In genomic region chr3:108880544-108881507, GRCm38 (mm10) we compare ENCODE assay signal across 8 mouse cellular contexts. TPM values are rescaled to one million over a fixed set of nuclear protein-coding genes. Genes with fewer than 3 reads are reported as not detected.
DNase-seq lines count a peak whose midpoint lies in the region; ATAC-seq and TF ChIP-seq lines count a peak whose summit lies in the region.

No protein-coding gene starts in this region.

- H3K27me3 ChIP-seq in forebrain, postnatal 0 days (ENCODE audit: insufficient read depth, low read length) = no peaks in the 10 kb centered on the region
- H3K27me3 ChIP-seq in forebrain, embryonic 11.5 days (ENCODE audit: control insufficient read depth, insufficient read depth, low read length) = no peaks in the 10 kb centered on the region
- H3K27me3 ChIP-seq in embryonic facial prominence, embryonic 12.5 days = no peaks in the 10 kb centered on the region
- no peaks in the 10 kb centered on the region for H3K27me3 ChIP-seq in megakaryocyte, embryonic 14.5 days (replicated peaks)
- no peaks in the 10 kb centered on the region for H3K27me3 ChIP-seq in midbrain, embryonic 10.5 days (ENCODE audit: low read depth, poor library complexity, severe bottlenecking)

- DNase-seq in forebrain, postnatal 0 days = no peak
- no peak for DNase-seq in forebrain, embryonic 11.5 days (ENCODE audit: low spot score)
- DNase-seq in CD4-positive, CD25-positive, alpha-beta regulatory T cell, adult 2 months (ENCODE audit: low read depth, low spot score) = peak; percentile 79
- DNase-seq in layer of hippocampus, postnatal 36 days = peak; percentile 22 to 33
- DNase-seq in thymus, postnatal 0 days (ENCODE audit: low spot score) = peak; percentile 83
- no peak for DNase-seq in midbrain, embryonic 10.5 days (ENCODE audit: low spot score)

- no peaks in the 10 kb centered on the region for H3K9me3 ChIP-seq in forebrain, postnatal 0 days (ENCODE audit: low read length)
- no peaks in the 10 kb centered on the region for H3K9me3 ChIP-seq in forebrain, embryonic 11.5 days (ENCODE audit: control insufficient read depth, low read length)
- H3K9me3 ChIP-seq in embryonic facial prominence, embryonic 12.5 days = no peaks in the 10 kb centered on the region
- no peaks in the 10 kb centered on the region for H3K9me3 ChIP-seq in megakaryocyte, embryonic 14.5 days
- no peaks in the 10 kb centered on the region for H3K9me3 ChIP-seq in midbrain, embryonic 10.5 days (replicated peaks)

- WGBS in forebrain, postnatal 0 days = 75% methylated on average over 28 of the region's 28 CpGs
- WGBS in forebrain, embryonic 11.5 days = 83% methylated on average over 28 of the region's 28 CpGs
- 59% methylated on average over 28 of the region's 28 CpGs for WGBS in embryonic facial prominence, embryonic 12.5 days
- WGBS in midbrain, embryonic 10.5 days = 82% methylated on average over 28 of the region's 28 CpGs

- H3K4me1 ChIP-seq in forebrain, postnatal 0 days (ENCODE audit: insufficient read depth) = 0 out of 2 replicates have a peak, but pooled peaks cover 2% of the 10 kb centered on the region
- no peaks in the 10 kb centered on the region for H3K4me1 ChIP-seq in forebrain, embryonic 11.5 days (replicated peaks; ENCODE audit: control insufficient read depth, insufficient read depth, low read length)
- peaks cover 12% of the 10 kb centered on the region; the same call in 1 of the 2 replicates for H3K4me1 ChIP-seq in embryonic facial prominence, embryonic 12.5 days
- peaks cover 72% of the 10 kb centered on the region for H3K4me1 ChIP-seq in megakaryocyte, embryonic 14.5 days
- H3K4me1 ChIP-seq in midbrain, embryonic 10.5 days = peaks cover 14% of the 10 kb centered on the region

- no peak overlapping the region for H3K4me3 ChIP-seq in forebrain, postnatal 0 days (ENCODE audit: low read depth, low read length)
- H3K4me3 ChIP-seq in forebrain, embryonic 11.5 days (ENCODE audit: low read depth, low read length) = no peak overlapping the region
- no peak overlapping the region for H3K4me3 ChIP-seq in embryonic facial prominence, embryonic 12.5 days
- H3K4me3 ChIP-seq in megakaryocyte, embryonic 14.5 days (replicated peaks) = peak overlapping the region; percentile 57
- H3K4me3 ChIP-seq in midbrain, embryonic 10.5 days = no peak overlapping the region

- H3K36me3 ChIP-seq in forebrain, postnatal 0 days (ENCODE audit: insufficient read depth) = no peaks in the 10 kb centered on the region
- no peaks in the 10 kb centered on the region for H3K36me3 ChIP-seq in forebrain, embryonic 11.5 days (ENCODE audit: control insufficient read depth, insufficient read depth, low read length)
- H3K36me3 ChIP-seq in embryonic facial prominence, embryonic 12.5 days = no peaks in the 10 kb centered on the region
- H3K36me3 ChIP-seq in megakaryocyte, embryonic 14.5 days (replicated peaks; ENCODE audit: low read length) = no peaks in the 10 kb centered on the region
- H3K36me3 ChIP-seq in midbrain, embryonic 10.5 days = no peaks in the 10 kb centered on the region

- peak; percentile 45; the same call in 1 of the 2 replicates for ATAC-seq in forebrain, postnatal 0 days
- no peak for ATAC-seq in forebrain, embryonic 11.5 days (replicated peaks; ENCODE audit: low FRiP score)
- ATAC-seq in embryonic facial prominence, embryonic 12.5 days (ENCODE audit: insufficient number of reproducible peaks, insufficient read depth, low FRiP score, low TSS enrichment) = no peak

- no peak overlapping the region for H3K27ac ChIP-seq in forebrain, postnatal 0 days (ENCODE audit: low read depth, low read length)
- H3K27ac ChIP-seq in forebrain, embryonic 11.5 days (ENCODE audit: low read depth, low read length) = no peak overlapping the region
- H3K27ac ChIP-seq in embryonic facial prominence, embryonic 12.5 days = 0 out of 2 replicates have a peak overlapping the region, but pooled peaks have one; percentile 20
- H3K27ac ChIP-seq in midbrain, embryonic 10.5 days (replicated peaks) = no peak overlapping the region

- H3K9ac ChIP-seq in forebrain, postnatal 0 days = no peak overlapping the region
- no peak overlapping the region for H3K9ac ChIP-seq in forebrain, embryonic 11.5 days (ENCODE audit: low read length)
- no peak overlapping the region for H3K9ac ChIP-seq in embryonic facial prominence, embryonic 12.5 days

- H3K4me2 ChIP-seq in forebrain, postnatal 0 days (ENCODE audit: low read depth) = no peak overlapping the region
- no peak overlapping the region for H3K4me2 ChIP-seq in forebrain, embryonic 11.5 days (ENCODE audit: low read depth, low read length, severe bottlenecking)
- peak overlapping the region; percentile 19; the same call in 1 of the 2 replicates for H3K4me2 ChIP-seq in embryonic facial prominence, embryonic 12.5 days (replicated peaks)

- TF ChIP-seq CTCF in forebrain, postnatal 0 days (IDR thresholded peaks at IDR 0.05; ENCODE audit: low read depth) = no peak

RNA-seq across cellular contexts. Expression of gene Fndc7, which starts 9.0 kb away (rescaled TPM):
- 0.24 TPM in 1 of 2 replicates, not detected in the other for total RNA-seq in forebrain, postnatal 0 days (2014; rRNA removed)
- polyA plus RNA-seq in forebrain, postnatal 0 days (2015; fragmentation: Nextera tagmentation; extraction: Ambion mirVana) = not detected in 2 replicates
- polyA plus RNA-seq in forebrain, embryonic 11.5 days (2014; fragmentation: Nextera tagmentation; extraction: Ambion mirVana) = not detected in 2 replicates
- 0.14 and 0.17 TPM in 2 replicates for polyA plus RNA-seq in embryonic facial prominence, embryonic 12.5 days (2016; fragmentation: Nextera tagmentation; extraction: Ambion mirVana)
- under 1 TPM in 1 of 2 experiments, not detected in 1; 0.13 TPM for total RNA-seq in layer of hippocampus, postnatal 36 days (2021)
- 0.04 TPM in 1 of 2 replicates, not detected in the other for polyA plus RNA-seq in megakaryocyte, embryonic 14.5 days (2012; ENCODE audit: insufficient read depth, low replicate concordance)
- polyA plus RNA-seq in thymus, postnatal 0 days (2015; fragmentation: Nextera tagmentation; extraction: Ambion mirVana) = 0.95 and 1.3 TPM in 2 replicates
- polyA plus RNA-seq in midbrain, embryonic 10.5 days (2016; fragmentation: Nextera tagmentation; extraction: Ambion mirVana) = 0.06 TPM in 1 of 2 replicates, not detected in the other

RNA-seq across cellular contexts. Expression of gene Prpf38b, which starts 30.7 kb away (rescaled TPM):
- 24.9 and 33.4 TPM in 2 replicates for total RNA-seq in forebrain, postnatal 0 days (2014; rRNA removed)
- 17.5 and 34.3 TPM in 2 replicates for polyA plus RNA-seq in forebrain, postnatal 0 days (2015; fragmentation: Nextera tagmentation; extraction: Ambion mirVana)
- 66.0 and 71.4 TPM in 2 replicates for polyA plus RNA-seq in forebrain, embryonic 11.5 days (2014; fragmentation: Nextera tagmentation; extraction: Ambion mirVana)
- polyA plus RNA-seq in embryonic facial prominence, embryonic 12.5 days (2016; fragmentation: Nextera tagmentation; extraction: Ambion mirVana) = 82.3 and 91.7 TPM in 2 replicates
- 10 to 100 TPM; 46.7 to 51.9 TPM for total RNA-seq in layer of hippocampus, postnatal 36 days (2021)
- polyA plus RNA-seq in megakaryocyte, embryonic 14.5 days (2012; ENCODE audit: insufficient read depth, low replicate concordance) = 34.3 and 74.4 TPM in 2 replicates
- 96.0 and 112 TPM in 2 replicates for polyA plus RNA-seq in thymus, postnatal 0 days (2015; fragmentation: Nextera tagmentation; extraction: Ambion mirVana)
- polyA plus RNA-seq in midbrain, embryonic 10.5 days (2016; fragmentation: Nextera tagmentation; extraction: Ambion mirVana) = 67.2 and 68.3 TPM in 2 replicates

RNA-seq across cellular contexts. Expression of gene Stxbp3, which starts 40.5 kb away (rescaled TPM):
- 9.5 and 9.7 TPM in 2 replicates for total RNA-seq in forebrain, postnatal 0 days (2014; rRNA removed)
- 8.2 and 11.2 TPM in 2 replicates for polyA plus RNA-seq in forebrain, postnatal 0 days (2015; fragmentation: Nextera tagmentation; extraction: Ambion mirVana)
- polyA plus RNA-seq in forebrain, embryonic 11.5 days (2014; fragmentation: Nextera tagmentation; extraction: Ambion mirVana) = 22.5 and 24.8 TPM in 2 replicates
- 29.3 and 31.2 TPM in 2 replicates for polyA plus RNA-seq in embryonic facial prominence, embryonic 12.5 days (2016; fragmentation: Nextera tagmentation; extraction: Ambion mirVana)
- total RNA-seq in layer of hippocampus, postnatal 36 days (2021) = 10 to 100 TPM; 22.9 to 25.9 TPM
- 4.2 and 9.1 TPM in 2 replicates for polyA plus RNA-seq in megakaryocyte, embryonic 14.5 days (2012; ENCODE audit: insufficient read depth, low replicate concordance)
- polyA plus RNA-seq in thymus, postnatal 0 days (2015; fragmentation: Nextera tagmentation; extraction: Ambion mirVana) = 43.5 and 51.6 TPM in 2 replicates
- 24.1 and 26.7 TPM in 2 replicates for polyA plus RNA-seq in midbrain, embryonic 10.5 days (2016; fragmentation: Nextera tagmentation; extraction: Ambion mirVana)

RNA-seq across cellular contexts. Expression of gene Henmt1, which starts 58.8 kb away (rescaled TPM):
- total RNA-seq in forebrain, postnatal 0 days (2014; rRNA removed) = 0.24 and 9.9 TPM in 2 replicates
- 2.2 and 2.4 TPM in 2 replicates for polyA plus RNA-seq in forebrain, postnatal 0 days (2015; fragmentation: Nextera tagmentation; extraction: Ambion mirVana)
- polyA plus RNA-seq in forebrain, embryonic 11.5 days (2014; fragmentation: Nextera tagmentation; extraction: Ambion mirVana) = 0.65 and 1.1 TPM in 2 replicates
- polyA plus RNA-seq in embryonic facial prominence, embryonic 12.5 days (2016; fragmentation: Nextera tagmentation; extraction: Ambion mirVana) = 1.6 and 1.9 TPM in 2 replicates
- total RNA-seq in layer of hippocampus, postnatal 36 days (2021) = 1 to 10 TPM; 1.8 to 2.6 TPM
- not detected in 2 replicates for polyA plus RNA-seq in megakaryocyte, embryonic 14.5 days (2012; ENCODE audit: insufficient read depth, low replicate concordance)
- 2.2 and 2.3 TPM in 2 replicates for polyA plus RNA-seq in thymus, postnatal 0 days (2015; fragmentation: Nextera tagmentation; extraction: Ambion mirVana)
- polyA plus RNA-seq in midbrain, embryonic 10.5 days (2016; fragmentation: Nextera tagmentation; extraction: Ambion mirVana) = 0.62 and 0.67 TPM in 2 replicates

RNA-seq across cellular contexts. Expression of gene Gm9857, which starts 59.4 kb away (rescaled TPM):
- total RNA-seq in forebrain, postnatal 0 days (2014; rRNA removed) = not detected in 2 replicates
- 0.52 TPM in 1 of 2 replicates, not detected in the other for polyA plus RNA-seq in forebrain, postnatal 0 days (2015; fragmentation: Nextera tagmentation; extraction: Ambion mirVana)
- polyA plus RNA-seq in forebrain, embryonic 11.5 days (2014; fragmentation: Nextera tagmentation; extraction: Ambion mirVana) = not detected in 2 replicates
- not detected in 2 replicates for polyA plus RNA-seq in embryonic facial prominence, embryonic 12.5 days (2016; fragmentation: Nextera tagmentation; extraction: Ambion mirVana)
- total RNA-seq in layer of hippocampus, postnatal 36 days (2021) = not detected
- polyA plus RNA-seq in megakaryocyte, embryonic 14.5 days (2012; ENCODE audit: insufficient read depth, low replicate concordance) = 8.5 TPM in 1 of 2 replicates, not detected in the other
- polyA plus RNA-seq in thymus, postnatal 0 days (2015; fragmentation: Nextera tagmentation; extraction: Ambion mirVana) = not detected in 2 replicates
- not detected in 2 replicates for polyA plus RNA-seq in midbrain, embryonic 10.5 days (2016; fragmentation: Nextera tagmentation; extraction: Ambion mirVana)

Comparison
In these comparisons a context has a peak if more than half of its experiments do, and no peak if none do; other contexts are left out.
1. DNase-seq: peak in CD4-positive, CD25-positive, alpha-beta regulatory T cell, adult 2 months (single experiment), layer of hippocampus, postnatal 36 days (2 of 2) and thymus, postnatal 0 days (single experiment); none in forebrain, postnatal 0 days (single experiment), forebrain, embryonic 11.5 days (single experiment) and midbrain, embryonic 10.5 days (single experiment).